Mouse (Mus musculus) hindbrain, embryonic 11.5 days (tissue): Measurements from ENCODE around the gene Sgip1. TPM values are rescaled to one million over a fixed set of nuclear protein-coding genes. Genes with fewer than 3 reads are reported as not detected.

Source experiments
- ATAC-seq: fragments of 200-750 bp; cut with Nextera tagmentation; 2 replicates; pipeline ENCODE4 v1.8.0; 2017; ENCODE audit warnings: mild to moderate bottlenecking, moderate TSS enrichment, moderate library complexity; ENCODE audit not compliant: low FRiP score
- DNase-seq: peaks from one replicate; pipeline ENCODE4 v3.0.0-alpha.2; 2015; ENCODE audit warnings: low spot score
- H3K27ac ChIP-seq: fragments of 300-500 bp; sonication (generic); 2 replicates; pipeline ENCODE4 v1.5.1; 2014; ENCODE audit warnings: mild to moderate bottlenecking, low read depth, low read length
- H3K27me3 ChIP-seq: fragments of 300-500 bp; sonication (generic); 2 replicates; pipeline ENCODE4 v1.6.1; 2014; ENCODE audit warnings: mild to moderate bottlenecking, low read length, moderate library complexity, mixed read lengths; ENCODE audit not compliant: control insufficient read depth, insufficient read depth
- H3K36me3 ChIP-seq: fragments of 300-500 bp; sonication (generic); 2 replicates; pipeline ENCODE4 v1.6.1; 2014; ENCODE audit warnings: mild to moderate bottlenecking, low read length, moderate library complexity, mixed read lengths; ENCODE audit not compliant: control insufficient read depth, insufficient read depth
- H3K4me1 ChIP-seq: fragments of 300-500 bp; sonication (generic); replicated peaks from 2 replicates; pipeline ENCODE4 v1.6.1; 2014; ENCODE audit warnings: low read length, mixed read lengths; ENCODE audit not compliant: control insufficient read depth, insufficient read depth
- H3K4me2 ChIP-seq: fragments of 300-500 bp; sonication (generic); replicated peaks from 2 replicates; pipeline ENCODE4 v1.6.1; 2014; ENCODE audit warnings: mild to moderate bottlenecking, low read depth, low read length
- H3K4me3 ChIP-seq: fragments of 300-500 bp; sonication (generic); 2 replicates; pipeline ENCODE4 v1.5.1; 2014; ENCODE audit warnings: low read depth, low read length
- H3K9ac ChIP-seq: fragments of 300-500 bp; sonication (generic); 2 replicates; pipeline ENCODE4 v1.6.1; 2014; ENCODE audit warnings: low read depth, low read length
- H3K9me3 ChIP-seq: fragments of 300-500 bp; sonication (generic); 2 replicates; pipeline ENCODE4 v1.6.1; 2016; ENCODE audit warnings: low read length; ENCODE audit not compliant: control insufficient read depth
- WGBS: fragments of 180-500 bp; shearing (Covaris S2); extraction: QIAGEN DNeasy Blood & Tissue Kit; methylation state at CpG from one replicate; pipeline ENCODE4 v1.1.7; 2014; 5-methylcytosine and 5-hydroxymethylcytosine counted together
- polyA plus RNA-seq: library from polyadenylated mRNA; unstranded; fragments of >200 nt; fragmentation: Nextera tagmentation; extraction: Ambion mirVana; gene quantifications from 2 replicates; pipeline ENCODE4 v1.2.1, GENCODE M21; 2014

The Sgip1 gene
- polyA plus RNA-seq, 1 experiment from 2014 or later = 22.9 TPM

DNA sequence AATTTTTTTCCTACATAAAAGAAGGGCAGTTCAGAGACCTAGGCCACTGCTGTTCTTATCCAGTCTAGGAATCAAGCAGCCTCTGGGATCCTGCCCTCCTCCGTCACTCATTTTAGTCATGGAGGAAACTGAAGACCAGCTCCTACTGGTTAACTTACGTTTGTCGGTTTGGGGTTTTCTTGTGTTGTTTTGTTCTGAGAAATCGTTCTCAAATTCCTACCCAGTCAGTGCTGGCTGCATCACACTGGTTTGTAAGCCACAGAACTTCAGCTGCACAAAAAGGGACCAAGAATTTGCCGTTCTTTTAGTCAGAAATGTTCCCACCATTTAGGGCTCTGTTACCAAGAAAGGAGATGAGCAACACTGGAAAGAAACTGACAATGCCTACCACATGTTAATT, 248.3 kb downstream of the Sgip1 start:
- Histone ChIP-seq H3K4me3 (no peak overlapping the region), H3K9ac (no peak overlapping the region), H3K27me3 (no peaks in the 10 kb centered on the region), H3K4me2 (no peak overlapping the region), H3K4me1 (no peaks in the 10 kb centered on the region), H3K27ac (no peak overlapping the region), H3K36me3 (no peaks in the 10 kb centered on the region), H3K9me3 (no peaks in the 10 kb centered on the region)
- ATAC-seq (no peak), DNase-seq (no peak)
- 78% methylated on average over 5 of the region's 5 CpGs for WGBS

DNA sequence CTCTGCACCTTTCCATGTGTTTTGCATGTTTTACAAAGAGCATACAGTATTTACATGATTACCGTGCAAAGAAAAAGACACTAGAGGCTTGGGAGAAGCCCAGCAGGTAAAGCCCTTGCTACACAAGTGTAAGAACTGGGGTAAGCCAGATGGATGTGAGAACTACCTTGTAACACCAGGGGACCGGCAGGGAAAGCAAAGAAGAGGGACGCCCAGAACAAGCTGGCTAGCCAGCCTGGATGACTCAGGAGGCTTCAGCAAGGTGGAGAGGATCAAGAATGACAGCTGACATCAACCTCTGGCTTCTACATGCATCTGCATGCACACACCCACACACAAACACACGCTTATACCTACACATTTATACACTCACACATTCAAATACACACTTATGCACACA, 248.9 kb downstream of the Sgip1 start:
- no peak for DNase-seq
- no peak for ATAC-seq
- 71% methylated on average over 4 of the region's 4 CpGs for WGBS
- no peaks in the 10 kb centered on the region for H3K9me3 ChIP-seq
- H3K27me3 ChIP-seq = no peaks in the 10 kb centered on the region
- no peaks in the 10 kb centered on the region for H3K4me1 ChIP-seq
- H3K4me2 ChIP-seq = no peak overlapping the region
- H3K4me3 ChIP-seq = no peak overlapping the region
- H3K27ac ChIP-seq = no peak overlapping the region
- no peak overlapping the region for H3K9ac ChIP-seq
- H3K36me3 ChIP-seq = no peaks in the 10 kb centered on the region

DNA sequence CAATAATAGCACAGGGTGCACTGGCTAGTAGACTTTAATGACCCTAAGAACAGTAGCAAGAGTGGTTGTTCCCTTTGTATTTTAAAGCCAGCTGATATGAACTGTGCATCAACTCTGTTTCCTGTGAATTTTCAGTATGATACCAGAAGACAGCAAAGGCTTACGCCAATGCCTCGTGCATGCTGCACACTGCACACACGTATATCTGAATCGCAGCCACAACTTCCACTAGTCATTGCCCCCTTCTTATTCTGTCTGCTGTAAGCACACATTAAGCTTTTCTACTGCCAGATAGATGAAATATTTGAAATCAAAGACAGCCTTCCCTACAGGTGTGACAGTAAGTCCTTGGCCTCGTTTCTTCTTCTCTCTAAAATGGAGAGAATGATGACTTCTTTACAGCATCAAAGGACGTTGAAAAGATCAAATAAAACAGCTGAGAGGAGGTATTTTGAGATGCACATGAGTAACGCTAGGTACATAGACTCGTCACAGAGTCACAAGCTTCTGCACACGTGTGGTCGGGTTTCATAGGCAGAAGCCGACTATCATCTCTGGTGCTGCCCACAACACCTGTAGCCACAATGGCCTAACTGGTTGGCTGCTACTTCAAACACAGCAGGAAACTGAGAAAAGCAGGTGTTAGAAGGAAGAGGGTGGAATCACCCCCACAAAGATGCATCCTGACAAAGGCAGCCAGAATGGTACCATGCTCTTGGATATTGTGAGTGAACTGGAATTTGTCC, 249.7 kb downstream of the Sgip1 start:
- Histone ChIP-seq H3K4me2 (no peak overlapping the region), H3K4me1 (no peaks in the 10 kb centered on the region), H3K4me3 (no peak overlapping the region), H3K36me3 (no peaks in the 10 kb centered on the region), H3K9me3 (no peaks in the 10 kb centered on the region), H3K27ac (no peak overlapping the region), H3K27me3 (no peaks in the 10 kb centered on the region), H3K9ac (no peak overlapping the region)
- ATAC-seq (no peak), DNase-seq (no peak)
- 83% methylated on average over 11 of the region's 11 CpGs for WGBS

- Histone ChIP-seq H3K27ac (no peak overlapping the region), H3K9ac (no peak overlapping the region), H3K9me3 (no peaks in the 10 kb centered on the region), H3K27me3 (no peaks in the 10 kb centered on the region), H3K4me1 (no peaks in the 10 kb centered on the region), H3K36me3 (no peaks in the 10 kb centered on the region), H3K4me3 (no peak overlapping the region), H3K4me2 (no peak overlapping the region)
- ATAC-seq = no peak
- WGBS = 71% methylated on average over 3 of the region's 3 CpGs
- DNase-seq = no peak
Observed at GRCm38 (mm10) chr4:102991685-102992084, 250.6 kb downstream of the Sgip1 start.

GRCm38 (mm10) chr4:103004681-103005080, 263.6 kb downstream of the Sgip1 start:
- no peak for DNase-seq
- Histone ChIP-seq H3K36me3 (no peaks in the 10 kb centered on the region), H3K27me3 (no peaks in the 10 kb centered on the region), H3K4me2 (no peak overlapping the region), H3K4me3 (no peak overlapping the region), H3K27ac (no peak overlapping the region), H3K4me1 (no peaks in the 10 kb centered on the region), H3K9me3 (no peaks in the 10 kb centered on the region), H3K9ac (no peak overlapping the region)
- WGBS = 83% methylated on average over 4 of the region's 4 CpGs
- ATAC-seq = no peak

DNA sequence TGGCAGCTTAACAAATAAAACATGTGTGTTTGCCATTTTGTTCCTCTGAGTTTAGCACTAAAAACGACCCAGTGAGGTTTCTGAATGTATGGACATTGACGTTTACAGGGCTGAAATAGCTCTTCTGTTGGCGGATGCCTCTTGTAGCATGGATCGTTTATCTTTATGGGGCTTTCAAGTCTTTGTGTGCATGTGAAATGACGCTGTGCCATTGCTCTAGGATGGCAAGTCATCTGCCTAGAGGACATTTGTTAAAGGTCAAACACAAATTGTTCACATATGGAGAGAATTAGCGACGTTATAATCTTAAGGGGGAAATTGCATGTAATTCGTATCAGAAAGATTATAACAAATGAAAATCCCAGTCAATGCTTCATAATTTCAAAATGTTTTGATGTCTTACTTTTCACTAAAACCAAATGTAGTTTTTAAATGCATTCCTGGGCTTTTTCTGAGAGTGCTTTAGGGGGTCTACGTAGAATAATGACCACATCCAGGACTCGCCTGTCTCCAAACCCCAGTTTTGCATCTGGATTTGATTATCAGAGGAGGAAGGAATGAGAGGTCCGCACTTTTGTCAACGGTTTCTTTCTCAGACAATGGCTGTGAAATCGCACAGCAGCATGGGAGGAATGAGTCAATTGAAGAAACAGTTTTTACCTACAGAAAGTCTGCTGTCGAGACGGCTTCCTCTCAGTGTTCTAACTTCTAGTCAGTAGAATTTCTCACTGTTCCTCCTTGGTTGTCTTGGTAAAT, 264.3 kb downstream of the Sgip1 start:
- ATAC-seq (no peak), DNase-seq (peak; percentile 33)
- Histone ChIP-seq H3K27me3 (no peaks in the 10 kb centered on the region), H3K9me3 (no peaks in the 10 kb centered on the region), H3K9ac (no peak overlapping the region), H3K27ac (0 out of 2 replicates have a peak overlapping the region, but pooled peaks have one; percentile 36), H3K4me3 (no peak overlapping the region), H3K36me3 (no peaks in the 10 kb centered on the region), H3K4me2 (no peak overlapping the region), H3K4me1 (no peaks in the 10 kb centered on the region)
- 53% methylated on average over 15 of the region's 15 CpGs for WGBS

GRCm38 (mm10) chr4:103006266-103006665, 265.2 kb downstream of the Sgip1 start:
- Histone ChIP-seq H3K4me3 (no peak overlapping the region), H3K36me3 (no peaks in the 10 kb centered on the region), H3K27me3 (no peaks in the 10 kb centered on the region), H3K4me1 (no peaks in the 10 kb centered on the region), H3K27ac (no peak overlapping the region), H3K9ac (no peak overlapping the region), H3K4me2 (no peak overlapping the region), H3K9me3 (no peaks in the 10 kb centered on the region)
- no peak for DNase-seq
- WGBS = 66% methylated on average over 5 of the region's 5 CpGs
- ATAC-seq = no peak

- Histone ChIP-seq H3K4me1 (no peaks in the 10 kb centered on the region), H3K4me2 (no peak overlapping the region), H3K9me3 (no peaks in the 10 kb centered on the region), H3K27me3 (no peaks in the 10 kb centered on the region), H3K4me3 (no peak overlapping the region), H3K27ac (no peak overlapping the region; the same call in 1 of the 2 replicates), H3K9ac (no peak overlapping the region), H3K36me3 (no peaks in the 10 kb centered on the region)
- WGBS = 39% methylated on average over 4 of the region's 4 CpGs
- DNase-seq (peak; percentile 44), ATAC-seq (0 out of 2 replicates have a peak, but pooled peaks have one; percentile 45)
Observed at GRCm38 (mm10) chr4:103006943-103007418, 265.9 kb downstream of the Sgip1 start.
